Mouse (Mus musculus) spleen, postnatal 0 days (tissue): ENCODE measurements around the gene Lyplal1. TPM values are rescaled to one million over a fixed set of nuclear protein-coding genes. Genes with fewer than 3 reads are reported as not detected.

Source experiments
- polyA plus RNA-seq: library from polyadenylated mRNA; unstranded; fragments of >200 nt; fragmentation: Nextera tagmentation; extraction: Ambion mirVana; gene quantifications from 2 replicates; pipeline ENCODE4 v1.2.1, GENCODE M21; 2015

Gene Lyplal1
- 2.5 and 3.9 TPM in 2 replicates for polyA plus RNA-seq

DNA sequence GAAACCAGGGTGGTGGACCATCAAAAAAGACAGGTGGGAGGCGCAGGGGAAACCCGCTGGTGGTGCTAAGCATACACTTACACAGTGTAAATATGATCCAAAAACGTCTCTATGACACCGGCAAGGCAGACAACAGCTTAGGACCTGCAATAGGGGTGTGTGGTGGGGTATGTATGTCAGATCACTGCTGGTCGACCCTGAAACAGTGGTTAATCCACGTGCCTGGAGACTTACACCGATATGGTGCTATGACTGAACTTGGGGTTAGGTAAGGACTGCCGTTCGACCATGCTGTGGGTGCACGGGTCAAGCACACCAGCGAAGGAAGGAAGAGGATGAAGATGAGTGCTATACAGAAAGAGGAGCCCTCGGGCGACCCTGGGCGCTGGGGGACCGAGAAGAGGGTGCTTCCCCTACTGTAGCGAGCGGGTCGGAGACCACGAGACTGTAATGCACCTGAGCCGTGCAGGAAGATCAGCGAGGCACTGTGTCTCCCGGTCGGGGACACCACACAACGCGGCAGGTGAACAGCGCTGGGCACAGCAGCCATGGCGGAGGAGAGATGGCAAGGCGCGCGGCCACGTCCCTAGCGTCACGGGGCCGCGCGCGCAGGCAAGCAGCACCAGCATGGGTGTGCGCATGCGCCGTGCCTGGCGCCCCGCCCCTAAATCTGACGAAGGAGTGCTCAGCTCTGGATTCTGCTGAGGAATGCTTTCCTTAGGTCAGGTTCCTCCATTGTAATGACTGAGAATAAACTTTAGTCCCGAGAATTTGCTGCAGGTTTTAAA lies at the start of gene Lyplal1:
Lyplal1 (minus strand) TSS at position 610 of the 788 bp plus-strand sequence.

